Mouse (Mus musculus): ENCODE measurements at regions not wholly inside any gene's neighbourhood (a gene's known extent, or its start where the extent isn't known, plus 50 kb on each side); places are given as distances from the start of the nearest gene placed in this dataset.

DNA sequence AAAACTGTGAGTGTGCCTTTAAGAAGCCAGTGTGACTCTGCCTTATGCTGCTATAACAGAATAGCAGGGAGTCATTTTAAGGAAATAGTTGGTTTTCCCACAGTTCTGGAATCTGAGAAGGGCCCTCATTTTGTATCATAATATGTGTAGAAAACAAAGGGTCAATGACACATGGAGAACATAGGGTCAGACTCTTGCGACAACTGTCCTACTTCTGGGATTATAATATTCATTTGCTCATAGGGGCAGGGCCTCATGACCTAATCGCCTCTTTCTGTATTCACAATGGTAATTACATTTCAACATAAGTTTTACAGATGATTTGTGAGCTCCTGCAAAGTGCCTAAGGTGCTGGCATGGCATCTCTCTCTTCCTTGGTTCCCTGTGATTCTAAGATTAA, 279.3 kb downstream of the Ppargc1a start:
- Histone ChIP-seq H3K79me2 (ENCODE audit: control insufficient read depth, insufficient read depth, low read length, poor library complexity) (no peaks in the 10 kb centered on the region), H3K4me1 (ENCODE audit: control insufficient read depth in 1 of 2, insufficient read depth in 2 of 2, low read length in 2 of 2) (no peaks in the 10 kb centered on the region), H3K4me3 (ENCODE audit: control insufficient read depth in 1 of 2, insufficient read depth in 1 of 2, low read depth in 2 of 2, low read length in 2 of 2) (no peak overlapping the region), H3K9ac (ENCODE audit: control insufficient read depth, low read depth, low read length, poor library complexity, severe bottlenecking) (no peak overlapping the region), H3K36me3 (ENCODE audit: control insufficient read depth in 1 of 2, insufficient read depth in 2 of 2, low read length in 2 of 2) (no peaks in the 10 kb centered on the region), H3K9me3 (replicated peaks; ENCODE audit: insufficient read depth, low read length) (no peaks in the 10 kb centered on the region), H3K27ac (ENCODE audit: control insufficient read depth, low read depth, low read length) (no peak overlapping the region), H3K27me3 (ENCODE audit: control insufficient read depth in 1 of 2, insufficient read depth in 2 of 2, low read length in 2 of 2) (no peaks in the 10 kb centered on the region)
- DNase-seq (ENCODE audit: low read depth, low spot score): no peak
- TF ChIP-seq CHD2 (IDR thresholded peaks at IDR 0.05; ENCODE audit: low read length) (no peak), ZMIZ1 (IDR thresholded peaks at IDR 0.05; ENCODE audit: low read depth, low read length) (no peak), NRF1 (IDR thresholded peaks at IDR 0.05; ENCODE audit: insufficient read depth, low read depth, low read length, poor library complexity, severe bottlenecking) (no peak)

DNA sequence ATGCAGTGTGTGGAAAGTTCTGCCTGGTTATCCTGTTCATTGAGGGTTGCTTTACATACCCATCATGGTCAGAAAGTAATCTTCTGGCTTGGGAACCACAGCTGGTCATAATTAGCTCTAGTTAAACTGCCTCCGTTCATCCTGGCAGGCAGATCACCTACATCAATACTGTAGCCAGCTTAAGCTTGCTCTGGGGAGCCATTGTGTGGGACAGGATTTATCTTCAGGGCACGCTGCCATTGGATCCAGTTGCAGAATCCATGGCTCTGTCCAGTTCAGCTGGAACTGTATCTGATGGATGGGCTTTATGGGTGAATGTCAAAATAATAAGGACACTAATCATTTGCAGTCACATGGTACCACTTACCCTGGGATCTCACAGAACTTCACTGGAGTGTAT, 326.4 kb downstream of the Ppargc1a start:
- Histone ChIP-seq H3K4me3 (ENCODE audit: control insufficient read depth in 1 of 2, insufficient read depth in 1 of 2, low read depth in 2 of 2, low read length in 2 of 2) (no peak overlapping the region), H3K9me3 (replicated peaks; ENCODE audit: insufficient read depth, low read length) (no peaks in the 10 kb centered on the region), H3K27ac (ENCODE audit: control insufficient read depth, low read depth, low read length) (no peak overlapping the region), H3K79me2 (ENCODE audit: control insufficient read depth, insufficient read depth, low read length, poor library complexity) (no peaks in the 10 kb centered on the region), H3K4me1 (ENCODE audit: control insufficient read depth in 1 of 2, insufficient read depth in 2 of 2, low read length in 2 of 2) (no peaks in the 10 kb centered on the region), H3K36me3 (ENCODE audit: control insufficient read depth in 1 of 2, insufficient read depth in 2 of 2, low read length in 2 of 2) (no peaks in the 10 kb centered on the region), H3K9ac (ENCODE audit: control insufficient read depth, low read depth, low read length, poor library complexity, severe bottlenecking) (no peak overlapping the region), H3K27me3 (ENCODE audit: control insufficient read depth in 1 of 2, insufficient read depth in 2 of 2, low read length in 2 of 2) (no peaks in the 10 kb centered on the region)
- TF ChIP-seq TAL1 (IDR thresholded peaks at IDR 0.05; ENCODE audit: low read length) (no peak), GATA1 (IDR thresholded peaks at IDR 0.05; ENCODE audit: low read depth, low read length) (no peak), POLR2AphosphoS2 (IDR thresholded peaks at IDR 0.05; ENCODE audit: low read length) (no peak), MXI1 (IDR thresholded peaks at IDR 0.05; ENCODE audit: low read depth, low read length) (no peak), ZMIZ1 (IDR thresholded peaks at IDR 0.05; ENCODE audit: low read depth, low read length) (no peak), CHD1 (IDR thresholded peaks at IDR 0.05; ENCODE audit: low read depth, low read length) (no peak), USF1 (IDR thresholded peaks at IDR 0.05; ENCODE audit: low read depth, low read length) (no peak), POLR2AphosphoS5 (IDR thresholded peaks at IDR 0.05; ENCODE audit: borderline replicate concordance, low read depth, low read length) (no peak), TBP (IDR thresholded peaks at IDR 0.05; ENCODE audit: low read depth, low read length) (no peak), NELFE (IDR thresholded peaks at IDR 0.05; ENCODE audit: low read depth, low read length) (no peak), BHLHE40 (IDR thresholded peaks at IDR 0.05; ENCODE audit: borderline replicate concordance, low read depth, low read length) (no peak), SMC3 (IDR thresholded peaks at IDR 0.05; ENCODE audit: low read depth, low read length) (no peak)
- DNase-seq (ENCODE audit: low read depth, low spot score): no peak

DNA sequence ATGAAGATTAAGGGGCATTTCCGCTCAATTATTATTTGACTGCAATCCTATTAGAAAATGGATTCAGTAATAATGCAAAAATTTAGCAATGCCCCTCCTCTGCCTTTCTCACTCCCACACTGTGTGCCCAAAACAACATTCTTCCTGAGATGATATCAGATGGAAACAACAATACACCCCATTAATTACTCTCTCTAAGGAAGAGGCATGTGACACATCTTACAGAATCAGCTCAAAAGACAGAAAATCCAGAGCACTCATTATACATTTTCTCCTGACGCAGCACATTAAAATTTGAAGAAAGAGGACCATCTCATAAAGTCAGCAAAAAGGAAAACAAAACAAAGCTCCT, 333.5 kb downstream of the Ppargc1a start:
- DNase-seq (ENCODE audit: low read depth, low spot score): no peak
- TF ChIP-seq SMC3 (IDR thresholded peaks at IDR 0.05; ENCODE audit: low read depth, low read length) (no peak), MAFK (IDR thresholded peaks at IDR 0.05; ENCODE audit: borderline replicate concordance, low read depth, low read length) (no peak), POLR2A (IDR thresholded peaks at IDR 0.05; ENCODE audit: control insufficient read depth in 1 of 2, insufficient read depth in 1 of 2, low read depth in 1 of 2, low read length in 2 of 2, poor library complexity in 1 of 2) (no peak), ETS1 (IDR thresholded peaks at IDR 0.05; ENCODE audit: low read depth, low read length) (no peak)
- no peak overlapping the region for H3K4me3 ChIP-seq (ENCODE audit: control insufficient read depth in 1 of 2, insufficient read depth in 1 of 2, low read depth in 2 of 2, low read length in 2 of 2)

More for the DNA sequence above, 333.5 kb downstream of the Ppargc1a start:
- H3K9ac ChIP-seq (ENCODE audit: control insufficient read depth, low read depth, low read length, poor library complexity, severe bottlenecking): no peak overlapping the region
- H3K79me2 ChIP-seq (ENCODE audit: control insufficient read depth, insufficient read depth, low read length, poor library complexity): no peaks in the 10 kb centered on the region
- H3K27ac ChIP-seq (ENCODE audit: control insufficient read depth, low read depth, low read length): no peak overlapping the region
- H3K9me3 ChIP-seq (replicated peaks; ENCODE audit: insufficient read depth, low read length): no peaks in the 10 kb centered on the region
- no peaks in the 10 kb centered on the region for H3K4me1 ChIP-seq (ENCODE audit: control insufficient read depth in 1 of 2, insufficient read depth in 2 of 2, low read length in 2 of 2)
- no peaks in the 10 kb centered on the region for H3K27me3 ChIP-seq (ENCODE audit: control insufficient read depth in 1 of 2, insufficient read depth in 2 of 2, low read length in 2 of 2)
- H3K36me3 ChIP-seq (ENCODE audit: control insufficient read depth in 1 of 2, insufficient read depth in 2 of 2, low read length in 2 of 2): no peaks in the 10 kb centered on the region
